Mouse (Mus musculus) CH12F3 (cell line): ENCODE results near the gene Gm21976.

Experiments
- in situ Hi-C: fragments of 300-500 bp; cut with MboI; formaldehyde crosslinking; loops from 2 replicates; pipeline ENCODE4 v1.14.3; 2020; ENCODE audit warnings: low sequenced_read_pairs

Gene Gm21976

DNA sequence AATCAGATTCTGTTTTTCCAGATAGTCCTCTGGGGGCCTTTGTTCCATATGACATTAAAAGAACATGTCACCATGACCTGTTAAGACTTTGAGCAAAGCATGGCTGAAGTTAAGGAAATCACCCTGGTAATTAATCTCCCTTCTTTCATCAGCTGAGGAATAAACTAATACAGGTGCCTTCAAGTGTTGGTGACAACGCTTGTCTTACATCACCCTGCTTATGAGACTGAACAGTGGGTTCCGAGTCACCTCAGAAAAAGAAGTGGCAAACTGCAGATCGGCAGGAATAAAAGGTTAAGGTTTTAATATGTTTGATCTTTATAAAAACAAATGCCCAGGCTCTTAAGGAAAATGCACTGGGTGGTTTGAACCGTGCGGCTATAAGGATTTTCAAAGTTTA, at the start of gene Gm21976:
Gene Gm21976, plus strand, starts transcription at position 202 of the 400 bp plus-strand sequence.
- in situ Hi-C loops: no loop called here

DNA sequence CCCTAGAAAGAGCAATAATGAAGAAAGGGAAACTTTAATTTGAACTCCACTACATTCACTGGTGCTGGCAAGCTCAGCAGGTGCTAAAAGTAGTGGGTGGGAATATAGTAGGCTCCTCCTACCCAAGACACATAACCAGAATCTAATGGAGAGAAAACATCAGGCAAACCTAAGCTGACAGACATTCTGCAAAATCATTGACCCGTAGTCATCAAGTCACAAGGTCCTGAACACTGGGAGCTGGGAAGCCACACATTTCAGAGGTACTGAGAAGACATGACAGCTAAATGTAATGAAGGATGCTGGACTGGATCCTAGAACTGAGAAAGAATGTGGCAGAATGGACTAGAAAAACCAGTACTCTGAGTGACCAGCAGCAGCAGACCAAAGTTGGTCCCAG, 49.2 kb upstream of the Gm21976 start:
- in situ Hi-C loops: loop anchor here (10.0 kb wide), 1 partner anchor 196 kb away; no protein-coding TSS in a partner anchor

- in situ Hi-C loops: loop anchor here (10.0 kb wide), 1 partner anchor 201 kb away; no protein-coding TSS in a partner anchor
Observed at GRCm38 (mm10) chr13:98235451-98235850, 44.2 kb upstream of the Gm21976 start.

- in situ Hi-C loops: loop anchor here (10.0 kb wide), 1 partner anchor 205 kb away; no protein-coding TSS in a partner anchor
Observed at GRCm38 (mm10) chr13:98239978-98240641, 39.6 kb upstream of the Gm21976 start.

- in situ Hi-C loops: no loop called here
Observed at GRCm38 (mm10) chr13:98241531-98242282, 38.0 kb upstream of the Gm21976 start.

GRCm38 (mm10) chr13:98244571-98245350, 34.9 kb upstream of the Gm21976 start:
- in situ Hi-C loops: no loop called here

GRCm38 (mm10) chr13:98245386-98245785, 34.3 kb upstream of the Gm21976 start:
- in situ Hi-C loops: no loop called here

GRCm38 (mm10) chr13:98249594-98249993, 30.1 kb upstream of the Gm21976 start:
- in situ Hi-C loops: no loop called here

GRCm38 (mm10) chr13:98254921-98255320, 24.8 kb upstream of the Gm21976 start:
- in situ Hi-C loops: no loop called here

DNA sequence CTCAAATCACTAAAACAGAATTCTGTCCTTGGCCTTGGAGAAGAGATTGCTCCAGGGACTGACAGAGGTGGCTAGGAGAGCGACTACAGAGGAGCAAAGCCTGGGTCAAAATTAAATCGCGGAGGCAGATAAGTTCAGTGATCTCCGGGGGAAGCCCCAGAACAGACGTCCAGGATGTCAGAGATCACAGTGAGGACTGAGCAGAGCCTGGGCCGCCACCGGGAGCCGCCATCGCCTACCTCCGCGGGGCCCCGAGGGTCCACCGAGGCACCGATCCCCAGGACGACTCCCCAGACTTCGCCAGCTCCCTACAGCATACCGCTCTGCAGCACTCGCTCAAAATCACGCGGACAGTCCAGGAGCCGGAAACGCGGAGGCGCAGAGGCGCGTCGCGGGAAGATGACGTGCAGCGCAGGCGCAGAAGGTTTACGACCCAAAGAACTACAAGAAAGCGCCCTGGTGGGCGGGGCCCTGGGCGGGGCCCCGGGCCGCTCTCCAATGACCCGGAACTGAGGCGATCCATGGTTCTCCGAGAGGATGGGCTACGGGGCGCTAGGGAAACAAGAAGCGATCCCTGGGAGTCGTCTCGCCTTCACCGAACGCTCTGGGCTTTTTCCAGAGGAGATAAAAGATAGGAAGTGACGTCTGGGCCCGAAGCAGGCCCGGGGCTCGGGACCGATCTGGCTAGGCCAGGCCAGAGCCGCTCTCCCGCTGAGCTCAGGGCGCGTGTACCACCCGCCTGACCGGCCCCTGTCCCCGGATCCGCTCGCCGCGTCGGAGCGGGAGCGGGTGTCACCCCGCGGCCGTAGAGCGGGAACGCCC, 16.8 kb upstream of the Gm21976 start, which contains the start of the genes Utp15 and Ankra2:
Gene Utp15, minus strand, starts transcription at position 406 of the 822 bp plus-strand sequence.
Gene Ankra2, plus strand, starts transcription at position 439 of the 822 bp plus-strand sequence.
- in situ Hi-C loops: no loop called here

DNA sequence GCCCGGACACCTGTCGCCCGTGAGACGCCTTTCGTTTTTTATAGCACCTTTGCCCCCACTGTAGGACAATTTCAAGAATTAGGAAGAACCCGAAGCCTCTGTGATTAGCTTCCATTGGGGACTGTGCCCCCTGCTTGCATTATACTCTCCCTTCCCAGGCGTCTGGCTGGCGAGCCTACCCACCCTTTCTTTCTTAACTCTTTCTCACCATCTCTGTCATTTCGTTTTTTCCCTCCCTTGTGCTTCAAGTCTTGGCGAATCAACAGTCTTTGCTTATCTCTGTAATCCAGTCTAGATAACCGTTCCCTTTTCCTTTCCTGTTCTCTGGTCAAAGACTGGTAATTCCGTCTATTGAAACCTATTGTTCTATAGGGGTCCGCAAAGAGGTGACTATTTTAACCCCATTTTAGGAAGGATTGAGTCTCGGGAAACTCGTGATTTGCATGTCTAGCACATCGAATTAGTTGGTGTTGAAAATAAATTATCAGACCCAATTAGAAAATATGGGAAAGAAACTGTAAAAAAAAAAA, 16.2 kb upstream of the Gm21976 start:
- in situ Hi-C loops: no loop called here

DNA sequence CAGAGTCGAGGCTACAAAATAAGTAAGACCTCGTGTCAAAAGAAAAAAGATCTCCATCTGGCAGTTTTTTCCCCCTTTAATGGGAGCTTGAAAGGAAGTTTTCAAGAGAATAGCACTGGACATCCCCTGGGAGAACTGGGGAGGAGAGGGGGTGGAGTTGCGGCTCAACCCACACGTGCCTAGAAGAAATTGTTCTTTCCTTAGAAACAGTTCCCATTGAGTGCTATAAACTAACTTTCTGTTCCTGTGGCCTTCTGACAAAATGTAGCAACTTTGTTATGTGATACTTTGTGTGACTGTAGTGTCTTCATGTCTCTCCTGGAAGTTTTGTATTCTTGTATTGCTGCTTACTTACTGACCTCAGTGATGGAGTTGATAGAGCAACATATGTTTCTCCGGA, 15.6 kb upstream of the Gm21976 start:
- in situ Hi-C loops: no loop called here

GRCm38 (mm10) chr13:98274023-98274422, 5.7 kb upstream of the Gm21976 start:
- in situ Hi-C loops: no loop called here

DNA sequence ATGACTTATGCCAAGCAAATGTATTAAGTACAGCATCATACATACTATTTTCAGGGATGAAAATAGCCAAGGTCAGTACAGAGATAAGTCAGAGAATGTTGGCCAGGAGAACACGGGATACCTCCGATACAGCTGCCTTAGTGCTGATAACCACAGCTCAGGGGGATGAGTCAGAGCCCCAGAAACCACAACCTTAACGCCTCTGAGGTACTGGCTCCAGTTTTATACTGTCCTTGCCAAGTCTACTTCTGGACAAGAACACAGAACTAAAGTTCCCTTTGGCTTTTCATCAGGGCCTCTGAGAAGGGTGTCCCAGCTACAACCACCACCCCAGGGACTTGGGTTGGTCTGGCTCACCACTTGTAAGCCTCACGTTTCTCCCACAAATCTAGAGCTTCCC, 4.0 kb upstream of the Gm21976 start:
- in situ Hi-C loops: no loop called here

GRCm38 (mm10) chr13:98276253-98276652, 3.4 kb upstream of the Gm21976 start:
- in situ Hi-C loops: no loop called here

DNA sequence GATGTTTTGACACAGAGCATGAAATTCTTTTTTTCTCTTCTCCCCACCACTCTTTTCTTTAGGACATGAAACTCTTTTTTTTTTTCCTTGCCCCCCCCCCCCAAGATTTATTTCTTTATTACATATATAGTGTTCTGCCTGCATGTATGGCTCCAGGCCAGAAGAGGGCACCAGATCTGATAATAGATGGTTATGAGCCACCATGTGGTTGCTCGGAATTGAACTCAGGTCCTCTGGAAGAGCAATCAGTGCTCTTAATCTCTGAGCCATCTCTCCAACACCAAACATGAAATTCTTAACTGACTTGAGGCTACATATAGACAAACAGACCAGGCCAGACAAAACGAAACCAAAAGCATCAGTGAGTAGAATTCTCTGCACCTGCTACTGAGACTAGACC, 2.2 kb upstream of the Gm21976 start:
- in situ Hi-C loops: no loop called here

DNA sequence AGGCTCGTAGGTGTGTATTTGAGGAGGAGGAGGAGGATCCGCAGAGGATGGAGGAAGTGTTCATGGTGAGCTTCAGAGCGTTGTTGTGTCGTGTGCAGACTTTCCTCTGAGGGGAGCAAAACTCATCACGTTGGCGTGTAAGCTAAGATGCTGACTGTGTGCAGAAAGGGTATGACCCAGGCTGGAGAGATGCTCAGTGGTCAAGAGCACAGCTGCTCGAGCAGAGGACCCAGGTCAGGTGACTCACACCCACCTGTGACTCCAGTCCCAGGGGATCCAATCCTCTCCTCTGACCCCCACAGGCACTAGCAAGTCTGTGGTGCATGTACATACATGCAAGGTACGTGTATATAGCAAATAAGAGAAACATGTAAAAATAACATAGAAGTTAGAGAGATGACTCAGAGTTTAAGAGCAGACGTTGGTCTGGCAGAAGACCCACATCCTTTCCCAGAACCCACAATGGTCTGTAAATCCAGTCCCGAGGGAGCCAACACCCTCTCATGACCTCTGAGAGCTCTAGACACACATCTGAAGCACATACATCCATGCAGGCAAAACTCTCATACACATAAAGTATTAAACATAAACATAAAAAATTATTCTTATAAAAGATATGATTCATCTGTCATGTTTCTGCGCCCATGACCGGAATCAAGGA, 1.4 kb downstream of the Gm21976 start:
- in situ Hi-C loops: no loop called here

DNA sequence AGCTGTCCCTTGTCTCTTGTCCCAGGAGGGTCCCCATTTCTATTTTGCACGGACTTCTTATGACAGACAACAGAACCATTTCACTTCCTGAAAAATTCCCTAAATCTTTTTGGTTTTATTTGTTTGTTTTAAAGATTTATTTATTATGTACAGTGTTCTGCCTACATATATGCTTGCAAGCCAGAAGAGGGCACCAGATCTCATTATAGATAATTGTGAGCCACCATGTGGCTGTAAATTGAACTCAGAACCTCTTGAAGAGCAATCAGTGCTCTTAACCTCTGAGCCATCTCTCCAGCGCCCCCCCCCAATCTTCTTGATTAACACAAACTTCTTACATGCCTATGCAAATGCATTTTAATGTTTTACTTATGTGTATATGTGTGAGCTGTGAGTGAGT, 11.0 kb downstream of the Gm21976 start:
- in situ Hi-C loops: no loop called here

GRCm38 (mm10) chr13:98291712-98292111, 12.0 kb downstream of the Gm21976 start:
- in situ Hi-C loops: no loop called here

DNA sequence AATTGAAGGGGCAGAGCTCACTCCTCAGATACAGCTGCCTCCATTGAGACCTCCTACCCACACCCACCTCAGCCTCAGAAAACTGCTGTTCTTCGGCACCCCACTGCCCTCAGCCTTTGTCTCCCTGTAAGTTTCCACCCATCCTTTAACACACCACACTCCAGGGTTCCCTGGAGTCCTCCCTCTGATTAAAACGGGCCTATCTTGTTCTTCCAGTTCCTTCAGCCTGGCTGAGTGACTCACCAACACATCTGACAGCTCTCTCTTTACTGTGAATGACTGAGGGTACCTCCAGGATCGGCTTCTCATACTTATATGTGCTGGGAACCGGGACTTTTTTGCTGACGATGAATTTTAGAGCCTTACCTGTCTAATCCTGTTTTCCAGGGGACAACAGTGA, 16.4 kb downstream of the Gm21976 start:
- in situ Hi-C loops: no loop called here
